Mouse (Mus musculus) E14TG2a.4 (cell line): ENCODE results near the gene Bag5.

Experiments used
- CTCF ChIP-seq: conservative IDR thresholded peaks from 2 replicates; pipeline ENCODE4 v1.5.1; 2014; ENCODE audit warnings: low read length
- NANOG ChIP-seq: IDR thresholded peaks from 2 replicates; pipeline ENCODE4 v1.6.1; 2014; ENCODE audit warnings: borderline replicate concordance, low read length, mixed read lengths

GRCm38 (mm10) chr12:111675797-111676580 is 37.1 kb downstream of the Bag5 start:
- TF ChIP-seq CTCF, result no peak
- no peak for TF ChIP-seq NANOG
